Mouse (Mus musculus): Measurements from ENCODE around the gene Mlxipl.

GRCm38 (mm10) chr5:135178996-135179395 lies 89.3 kb downstream of the Mlxipl start:
- no peak for TF ChIP-seq CTCF (IDR thresholded peaks at IDR 0.05)
- no peak for TF ChIP-seq EP300 (IDR thresholded peaks at IDR 0.05; ENCODE audit: insufficient read depth, low read depth, low read length)
